Mouse (Mus musculus) heart, postnatal 10 days (tissue): ENCODE results near the gene 1110059E24Rik. TPM values are rescaled to one million over a fixed set of nuclear protein-coding genes. Genes with fewer than 3 reads are reported as not detected.

ENCODE experiments used
- total RNA-seq, 2 experiments: library from RNA; stranded (reverse); gene quantifications; 2 replicates each; pipeline ENCODE4 v1.2.3; 2021

Gene 1110059E24Rik
- total RNA-seq, 2 experiments from 2014 or later, result 20.6 to 24.0 TPM

Other genes with a start within 250 kb of the 1110059E24Rik start
- 1 to 10 TPM; 2.6 to 4.9 TPM for gene Gda, start 179.5 kb downstream of the 1110059E24Rik start, total RNA-seq
- 10 to 100 TPM; 22.5 to 24.4 TPM for gene Abhd17b, start 209 bp upstream of the 1110059E24Rik start, total RNA-seq
- gene Cemip2, start 125.4 kb upstream of the 1110059E24Rik start, total RNA-seq, result 10 to 100 TPM; 30.1 to 31.4 TPM